Comparison of ENCODE assay signal across 24 mouse cellular contexts in genomic region chr2:48494632-48495031, GRCm38 (mm10).
DNase-seq lines count a peak whose midpoint lies in the region; ATAC-seq and TF ChIP-seq lines count a peak whose summit lies in the region.
"Had no signal": no experiment of that assay in that cellular context is flagged by ENCODE, and none has a peak within 500 bp of the region (broad histone marks: within the 10 kb centered on the region; RNA-seq: fewer than 3 reads in every experiment).

No protein-coding gene starts in this region.

- ATAC-seq in embryonic facial prominence, embryonic 14.5 days (ENCODE audit: low read depth): peak; percentile 50; the same call in 1 of the 2 replicates
- no peak for ATAC-seq in kidney, postnatal 0 days (replicated peaks; ENCODE audit: low FRiP score, low read depth)
- no peak for ATAC-seq in kidney, embryonic 15.5 days (replicated peaks; ENCODE audit: low FRiP score)
- ATAC-seq in lung, embryonic 15.5 days (ENCODE audit: borderline replicate concordance, extremely low read depth, low FRiP score, low TSS enrichment): peak; percentile 41; the same call in 1 of the 2 replicates
- ATAC-seq in lung, postnatal 0 days: peak; percentile 34
- ATAC-seq: activated CD4-positive, CD25-positive, alpha-beta regulatory T cell, adult 4 months; CD4-positive, CD25-positive, alpha-beta regulatory T cell, adult 4 months; forebrain, embryonic 13.5 days; forebrain, embryonic 15.5 days; Patski had no signal

- WGBS in embryonic facial prominence, embryonic 14.5 days: 83% methylated on average over 3 of the region's 3 CpGs
- 84% methylated on average over 3 of the region's 3 CpGs for whole genome bisulfite sequencing in embryonic facial prominence, embryonic 10.5 days
- 80% methylated on average over 3 of the region's 3 CpGs for WGBS in kidney, postnatal 0 days
- 76% methylated on average over 3 of the region's 3 CpGs for WGBS in kidney, embryonic 15.5 days
- 52% methylated on average over 3 of the region's 3 CpGs for WGBS in lung, embryonic 15.5 days
- 71% methylated on average over 3 of the region's 3 CpGs for WGBS in lung, postnatal 0 days

- no peaks in the 10 kb centered on the region for H3K4me1 ChIP-seq in embryonic facial prominence, embryonic 14.5 days (ENCODE audit: control insufficient read depth, insufficient read depth, low read length)
- no peaks in the 10 kb centered on the region for H3K4me1 ChIP-seq in embryonic facial prominence, embryonic 10.5 days
- no peaks in the 10 kb centered on the region for H3K4me1 ChIP-seq in kidney, postnatal 0 days (replicated peaks; ENCODE audit: insufficient read depth, low read length)
- no peaks in the 10 kb centered on the region for H3K4me1 ChIP-seq in kidney, embryonic 15.5 days
- H3K4me1 ChIP-seq in lung, embryonic 15.5 days: peaks cover 12% of the 10 kb centered on the region
- H3K4me1 ChIP-seq in lung, postnatal 0 days (ENCODE audit: insufficient read depth, low read depth, low read length): no peaks in the 10 kb centered on the region
- H3K4me1 ChIP-seq: embryonic facial prominence, embryonic 13.5 days; forebrain, embryonic 13.5 days; forebrain, embryonic 15.5 days had no signal

- no peak overlapping the region for H3K4me3 ChIP-seq in embryonic facial prominence, embryonic 14.5 days (ENCODE audit: low read depth, low read length)
- no peak overlapping the region for H3K4me3 ChIP-seq in embryonic facial prominence, embryonic 10.5 days
- H3K4me3 ChIP-seq in kidney, postnatal 0 days (replicated peaks; ENCODE audit: low read depth, low read length): no peak overlapping the region
- no peak overlapping the region for H3K4me3 ChIP-seq in kidney, embryonic 15.5 days (replicated peaks)
- no peak overlapping the region for H3K4me3 ChIP-seq in lung, embryonic 15.5 days
- H3K4me3 ChIP-seq in lung, postnatal 0 days (ENCODE audit: low read depth, low read length): no peak overlapping the region
- H3K4me3 ChIP-seq: embryonic facial prominence, embryonic 13.5 days; forebrain, embryonic 13.5 days; forebrain, embryonic 15.5 days had no signal

- DNase-seq in embryonic facial prominence, embryonic 14.5 days (ENCODE audit: low spot score): no peak
- no peak for DNase-seq in embryonic facial prominence, embryonic 10.5 days (ENCODE audit: low spot score)
- peak; percentile 22 for DNase-seq in kidney, postnatal 0 days (ENCODE audit: low spot score)
- no peak for DNase-seq in lung, postnatal 36 days
- DNase-seq in lung, postnatal 0 days (ENCODE audit: low spot score): peak; percentile 63
- no peak for DNase-seq in lung, postnatal 25 days (ENCODE audit: low spot score)
- DNase-seq: adrenal gland, adult 8-10 months; adrenal gland, postnatal 36 days; B cell, adult 2 months; cerebellum, adult 11-12 months; cerebellum, adult 2 months; cerebellum, adult 9-10 months; cerebellum, postnatal 10 days; cerebellum, postnatal 25 days had no signal

- no peak for TF ChIP-seq CTCF in kidney, postnatal 0 days (IDR thresholded peaks at IDR 0.05; ENCODE audit: low read depth)
- no peak for TF ChIP-seq CTCF in lung, postnatal 0 days (IDR thresholded peaks at IDR 0.05)

- H3K36me3 ChIP-seq in embryonic facial prominence, embryonic 14.5 days (ENCODE audit: control insufficient read depth, insufficient read depth, low read length): no peaks in the 10 kb centered on the region
- H3K36me3 ChIP-seq in embryonic facial prominence, embryonic 10.5 days (replicated peaks): no peaks in the 10 kb centered on the region
- H3K36me3 ChIP-seq in kidney, postnatal 0 days (ENCODE audit: insufficient read depth, low read length): no peaks in the 10 kb centered on the region
- H3K36me3 ChIP-seq in kidney, embryonic 15.5 days: no peaks in the 10 kb centered on the region
- H3K36me3 ChIP-seq in lung, embryonic 15.5 days: no peaks in the 10 kb centered on the region
- no peaks in the 10 kb centered on the region for H3K36me3 ChIP-seq in lung, postnatal 0 days (ENCODE audit: insufficient read depth, low read length)
- H3K36me3 ChIP-seq: embryonic facial prominence, embryonic 13.5 days; forebrain, embryonic 15.5 days; G1E had no signal

- H3K9ac ChIP-seq in embryonic facial prominence, embryonic 14.5 days (ENCODE audit: low read depth, low read length): no peak overlapping the region
- H3K9ac ChIP-seq in kidney, postnatal 0 days (ENCODE audit: low read depth, low read length): no peak overlapping the region
- H3K9ac ChIP-seq in kidney, embryonic 15.5 days: no peak overlapping the region
- H3K9ac ChIP-seq in lung, embryonic 15.5 days: no peak overlapping the region
- H3K9ac ChIP-seq in lung, postnatal 0 days (replicated peaks; ENCODE audit: low read depth): no peak overlapping the region
- H3K9ac ChIP-seq: embryonic facial prominence, embryonic 13.5 days; forebrain, embryonic 13.5 days; forebrain, embryonic 15.5 days had no signal

- no peak for TF ChIP-seq EP300 in lung, postnatal 0 days (IDR thresholded peaks at IDR 0.05)

- H3K9me3 ChIP-seq in embryonic facial prominence, embryonic 14.5 days (ENCODE audit: control insufficient read depth, low read length): no peaks in the 10 kb centered on the region
- no peaks in the 10 kb centered on the region for H3K9me3 ChIP-seq in embryonic facial prominence, embryonic 10.5 days
- H3K9me3 ChIP-seq in kidney, postnatal 0 days (replicated peaks; ENCODE audit: low read length): no peaks in the 10 kb centered on the region
- H3K9me3 ChIP-seq in kidney, embryonic 15.5 days (replicated peaks): no peaks in the 10 kb centered on the region
- no peaks in the 10 kb centered on the region for H3K9me3 ChIP-seq in lung, embryonic 15.5 days
- H3K9me3 ChIP-seq in lung, postnatal 0 days (ENCODE audit: low read length): no peaks in the 10 kb centered on the region
- H3K9me3 ChIP-seq: embryonic facial prominence, embryonic 13.5 days; forebrain, embryonic 13.5 days; forebrain, embryonic 15.5 days; G1E had no signal

- H3K4me2 ChIP-seq in embryonic facial prominence, embryonic 14.5 days (ENCODE audit: low read depth, low read length): no peak overlapping the region
- no peak overlapping the region for H3K4me2 ChIP-seq in kidney, postnatal 0 days (ENCODE audit: low read length)
- no peak overlapping the region for H3K4me2 ChIP-seq in kidney, embryonic 15.5 days
- no peak overlapping the region for H3K4me2 ChIP-seq in lung, embryonic 15.5 days
- no peak overlapping the region for H3K4me2 ChIP-seq in lung, postnatal 0 days (replicated peaks; ENCODE audit: low read depth, low read length)
- H3K4me2 ChIP-seq: embryonic facial prominence, embryonic 13.5 days; forebrain, embryonic 13.5 days; forebrain, embryonic 15.5 days had no signal

- H3K27ac ChIP-seq in embryonic facial prominence, embryonic 14.5 days (replicated peaks; ENCODE audit: low read depth, low read length): no peak overlapping the region
- no peak overlapping the region for H3K27ac ChIP-seq in embryonic facial prominence, embryonic 10.5 days (replicated peaks)
- H3K27ac ChIP-seq in kidney, postnatal 0 days: no peak overlapping the region
- H3K27ac ChIP-seq in kidney, embryonic 15.5 days: no peak overlapping the region
- peak overlapping the region; percentile 31 for H3K27ac ChIP-seq in lung, embryonic 15.5 days
- peak overlapping the region; percentile 62 for H3K27ac ChIP-seq in lung, postnatal 0 days (ENCODE audit: low read length)
- H3K27ac ChIP-seq: embryonic facial prominence, embryonic 13.5 days; forebrain, embryonic 13.5 days; forebrain, embryonic 15.5 days had no signal

- H3K27me3 ChIP-seq in embryonic facial prominence, embryonic 14.5 days (replicated peaks; ENCODE audit: control insufficient read depth, insufficient read depth, low read length): no peaks in the 10 kb centered on the region
- no peaks in the 10 kb centered on the region for H3K27me3 ChIP-seq in embryonic facial prominence, embryonic 10.5 days (replicated peaks; ENCODE audit: low read depth, poor library complexity, severe bottlenecking)
- H3K27me3 ChIP-seq in kidney, postnatal 0 days (ENCODE audit: insufficient read depth, low read length): no peaks in the 10 kb centered on the region
- H3K27me3 ChIP-seq in kidney, embryonic 15.5 days: no peaks in the 10 kb centered on the region
- no peaks in the 10 kb centered on the region for H3K27me3 ChIP-seq in lung, embryonic 15.5 days
- H3K27me3 ChIP-seq in lung, postnatal 0 days (replicated peaks; ENCODE audit: insufficient read depth, low read length): no peaks in the 10 kb centered on the region
- H3K27me3 ChIP-seq: CH12.LX; embryonic facial prominence, embryonic 13.5 days; forebrain, embryonic 13.5 days; forebrain, embryonic 15.5 days; Patski had no signal

Comparison
In these comparisons a context has a peak if more than half of its experiments do, and no peak if none do; other contexts are left out.
1. DNase-seq: peak in kidney, postnatal 0 days (single experiment) and lung, postnatal 0 days (single experiment); none in embryonic facial prominence, embryonic 14.5 days (single experiment), embryonic facial prominence, embryonic 10.5 days (single experiment), lung, postnatal 36 days (single experiment) and lung, postnatal 25 days (single experiment).
2. ATAC-seq: peak in embryonic facial prominence, embryonic 14.5 days (single experiment), lung, embryonic 15.5 days (single experiment) and lung, postnatal 0 days (single experiment); none in kidney, postnatal 0 days (single experiment) and kidney, embryonic 15.5 days (single experiment).
3. H3K27ac ChIP-seq: peak in lung, embryonic 15.5 days (single experiment) and lung, postnatal 0 days (single experiment); none in embryonic facial prominence, embryonic 14.5 days (single experiment), embryonic facial prominence, embryonic 10.5 days (single experiment), kidney, postnatal 0 days (single experiment) and kidney, embryonic 15.5 days (single experiment).